Mouse (Mus musculus) forebrain, embryonic 14.5 days (tissue): ENCODE measurements around the gene Kank2. TPM values are rescaled to one million over a fixed set of nuclear protein-coding genes. Genes with fewer than 3 reads are reported as not detected.

Experiments
- ATAC-seq: fragments of 200-750 bp; cut with Nextera tagmentation; 2 replicates; pipeline ENCODE4 v1.8.0; 2017; ENCODE audit warnings: mild to moderate bottlenecking, moderate library complexity
- DNase-seq: peaks from one replicate; pipeline ENCODE4 v3.0.0-alpha.2; 2015; ENCODE audit warnings: low spot score
- H3K27ac ChIP-seq: fragments of 300-500 bp; sonication (generic); 2 replicates; pipeline ENCODE4 v1.5.1; 2014; ENCODE audit warnings: low read depth, mild to moderate bottlenecking, control low read depth, low read length, moderate library complexity
- H3K27me3 ChIP-seq: fragments of 300-500 bp; sonication (generic); replicated peaks from 2 replicates; pipeline ENCODE4 v1.6.1; 2014; ENCODE audit warnings: low read length, control low read depth, mixed read lengths; ENCODE audit not compliant: control insufficient read depth, insufficient read depth
- H3K36me3 ChIP-seq: fragments of 300-500 bp; sonication (generic); 2 replicates; pipeline ENCODE4 v1.6.1; 2014; ENCODE audit warnings: low read length, control low read depth; ENCODE audit not compliant: control insufficient read depth, insufficient read depth
- H3K4me1 ChIP-seq: fragments of 300-500 bp; sonication (generic); 2 replicates; pipeline ENCODE4 v1.6.1; 2014; ENCODE audit warnings: antibody characterized with exemption, low read length, control low read depth; ENCODE audit not compliant: control insufficient read depth, insufficient read depth
- H3K4me2 ChIP-seq: fragments of 300-500 bp; sonication (generic); 2 replicates; pipeline ENCODE4 v1.6.1; 2014; ENCODE audit warnings: mild to moderate bottlenecking, control low read depth, low read length
- H3K4me3 ChIP-seq: fragments of 300-500 bp; sonication (generic); 2 replicates; pipeline ENCODE4 v1.5.1; 2014; ENCODE audit warnings: low read depth, low read length, control low read depth
- H3K9ac ChIP-seq: fragments of 300-500 bp; sonication (generic); 2 replicates; pipeline ENCODE4 v1.6.1; 2014; ENCODE audit warnings: mild to moderate bottlenecking, low read length, control low read depth, moderate library complexity
- H3K9me3 ChIP-seq: fragments of 300-500 bp; sonication (generic); replicated peaks from 2 replicates; pipeline ENCODE4 v1.6.1; 2016; ENCODE audit warnings: low read length, control low read depth, mixed read lengths; ENCODE audit not compliant: control insufficient read depth
- WGBS: fragments of 180-500 bp; shearing (Covaris S2); extraction: QIAGEN DNeasy Blood & Tissue Kit; methylation state at CpG from one replicate; pipeline ENCODE4 v1.1.7; 2014; 5-methylcytosine and 5-hydroxymethylcytosine counted together
- polyA plus RNA-seq: library from polyadenylated mRNA; unstranded; fragments of >200 nt; fragmentation: Nextera tagmentation; extraction: Ambion mirVana; gene quantifications from 2 replicates; pipeline ENCODE4 v1.2.1, GENCODE M21; 2014

Kank2 gene
- polyA plus RNA-seq, 1 experiment from 2014 or later: 0.99 TPM

DNA sequence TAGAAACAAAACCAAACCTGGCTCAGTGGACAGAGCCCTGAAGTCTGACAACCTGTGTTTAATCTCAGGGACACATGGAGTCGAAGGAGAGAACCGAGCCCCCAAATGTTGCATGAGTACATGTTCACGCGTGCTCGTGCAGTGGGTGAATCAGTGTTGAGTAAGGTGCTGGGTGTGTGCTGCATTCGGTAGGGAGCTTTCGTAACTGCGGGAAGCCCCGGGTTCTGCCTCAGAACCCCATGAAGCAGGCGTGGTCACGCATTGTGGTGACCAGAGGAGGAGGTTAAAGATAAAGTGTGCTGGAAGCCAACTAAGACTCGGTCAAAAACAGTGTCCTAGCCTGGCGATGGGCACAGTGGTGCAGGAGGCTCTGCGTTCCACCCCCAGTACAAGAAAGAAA is 58.1 kb downstream of the Kank2 start:
- no peaks in the 10 kb centered on the region for H3K27me3 ChIP-seq
- H3K9me3 ChIP-seq: no peaks in the 10 kb centered on the region
- no peak overlapping the region for H3K4me2 ChIP-seq
- 95% methylated on average over 14 of the region's 14 CpGs for WGBS
- DNase-seq: no peak
- no peak overlapping the region for H3K27ac ChIP-seq
- ATAC-seq: no peak
- no peak overlapping the region for H3K4me3 ChIP-seq
- H3K36me3 ChIP-seq: peaks cover 90% of the 10 kb centered on the region
- no peaks in the 10 kb centered on the region for H3K4me1 ChIP-seq
- no peak overlapping the region for H3K9ac ChIP-seq

DNA sequence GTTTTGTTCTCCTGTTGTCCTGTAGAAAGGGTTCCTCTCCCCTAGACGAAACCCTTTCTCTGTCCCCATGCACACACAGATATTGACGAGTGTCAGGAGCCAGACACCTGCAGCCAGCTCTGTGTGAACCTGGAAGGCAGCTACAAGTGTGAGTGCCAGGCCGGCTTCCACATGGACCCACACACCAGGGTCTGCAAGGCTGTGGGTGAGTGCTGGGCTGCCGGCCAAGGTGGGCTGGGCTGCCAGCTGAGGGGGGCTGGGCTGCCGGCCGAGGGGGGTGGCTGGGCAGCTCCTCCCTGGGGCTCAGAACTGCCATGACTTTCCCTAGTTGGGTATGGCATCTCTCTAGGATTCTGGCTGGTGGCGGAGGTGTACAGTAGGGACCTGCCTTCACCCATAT is 59.8 kb downstream of the Kank2 start:
- H3K27ac ChIP-seq: no peak overlapping the region
- no peak for ATAC-seq
- no peaks in the 10 kb centered on the region for H3K27me3 ChIP-seq
- H3K9ac ChIP-seq: no peak overlapping the region
- H3K9me3 ChIP-seq: no peaks in the 10 kb centered on the region
- peaks cover 89% of the 10 kb centered on the region for H3K36me3 ChIP-seq
- no peaks in the 10 kb centered on the region for H3K4me1 ChIP-seq
- no peak overlapping the region for H3K4me3 ChIP-seq
- WGBS: 69% methylated on average over 7 of the region's 7 CpGs
- no peak for DNase-seq
- H3K4me2 ChIP-seq: no peak overlapping the region

GRCm38 (mm10) chr9:21737188-21737587 is 61.4 kb downstream of the Kank2 start:
- no peak overlapping the region for H3K9ac ChIP-seq
- ATAC-seq (no peak), DNase-seq (no peak)
- no peak overlapping the region for H3K27ac ChIP-seq
- no peak overlapping the region for H3K4me2 ChIP-seq
- H3K4me3 ChIP-seq: no peak overlapping the region
- WGBS: 98% methylated on average over 10 of the region's 10 CpGs
- no peaks in the 10 kb centered on the region for H3K27me3 ChIP-seq
- no peaks in the 10 kb centered on the region for H3K9me3 ChIP-seq
- H3K36me3 ChIP-seq: peaks cover 93% of the 10 kb centered on the region
- H3K4me1 ChIP-seq: no peaks in the 10 kb centered on the region

DNA sequence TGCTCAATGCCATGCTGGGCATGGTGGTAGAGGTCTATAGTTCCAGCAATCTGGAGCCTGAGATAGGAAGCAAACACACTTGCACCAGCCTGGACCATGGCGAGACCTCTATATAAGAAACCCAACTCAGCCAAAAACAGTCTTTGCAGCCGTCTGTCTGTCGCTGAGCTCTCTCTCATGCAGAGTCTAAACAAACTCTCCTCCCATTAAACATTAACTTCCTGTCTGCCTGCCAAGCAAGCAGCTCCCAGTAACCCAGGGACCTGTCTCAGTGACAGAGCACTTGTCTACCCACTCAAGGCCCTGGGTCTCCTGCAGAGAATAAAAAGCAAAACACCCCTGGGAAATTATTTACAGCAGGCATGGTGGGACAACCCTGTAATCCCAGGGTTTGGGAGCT is 62.0 kb downstream of the Kank2 start:
- Histone ChIP-seq H3K4me2 (no peak overlapping the region), H3K9me3 (no peaks in the 10 kb centered on the region), H3K4me1 (no peaks in the 10 kb centered on the region), H3K36me3 (peaks cover 88% of the 10 kb centered on the region), H3K27me3 (no peaks in the 10 kb centered on the region), H3K27ac (no peak overlapping the region), H3K9ac (no peak overlapping the region), H3K4me3 (no peak overlapping the region)
- ATAC-seq (no peak), DNase-seq (no peak)
- 90% methylated on average over 3 of the region's 3 CpGs for WGBS

DNA sequence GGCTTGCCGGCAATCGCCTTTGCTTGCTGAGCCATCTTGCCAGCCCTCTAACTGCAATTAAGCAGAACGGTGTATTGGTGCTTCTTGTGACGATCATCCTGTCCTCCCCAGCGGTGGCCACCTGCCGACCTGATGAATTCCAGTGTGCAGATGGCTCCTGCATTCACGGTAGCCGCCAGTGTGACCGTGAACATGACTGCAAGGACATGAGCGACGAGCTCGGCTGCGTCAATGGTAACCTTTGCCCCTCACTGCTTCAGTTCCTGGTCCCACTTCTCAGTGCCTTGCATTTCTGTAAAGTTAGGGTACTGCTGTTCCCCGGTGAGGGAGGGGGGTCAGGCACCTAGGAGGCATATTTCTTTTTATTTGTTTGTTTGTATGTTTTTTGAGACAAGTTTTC is 63.4 kb downstream of the Kank2 start:
- H3K36me3 ChIP-seq: peaks cover 79% of the 10 kb centered on the region
- H3K4me3 ChIP-seq: no peak overlapping the region
- H3K9ac ChIP-seq: no peak overlapping the region
- ATAC-seq: no peak
- no peaks in the 10 kb centered on the region for H3K4me1 ChIP-seq
- DNase-seq: no peak
- H3K9me3 ChIP-seq: no peaks in the 10 kb centered on the region
- 92% methylated on average over 14 of the region's 14 CpGs for WGBS
- no peak overlapping the region for H3K27ac ChIP-seq
- H3K27me3 ChIP-seq: no peaks in the 10 kb centered on the region
- no peak overlapping the region for H3K4me2 ChIP-seq

DNA sequence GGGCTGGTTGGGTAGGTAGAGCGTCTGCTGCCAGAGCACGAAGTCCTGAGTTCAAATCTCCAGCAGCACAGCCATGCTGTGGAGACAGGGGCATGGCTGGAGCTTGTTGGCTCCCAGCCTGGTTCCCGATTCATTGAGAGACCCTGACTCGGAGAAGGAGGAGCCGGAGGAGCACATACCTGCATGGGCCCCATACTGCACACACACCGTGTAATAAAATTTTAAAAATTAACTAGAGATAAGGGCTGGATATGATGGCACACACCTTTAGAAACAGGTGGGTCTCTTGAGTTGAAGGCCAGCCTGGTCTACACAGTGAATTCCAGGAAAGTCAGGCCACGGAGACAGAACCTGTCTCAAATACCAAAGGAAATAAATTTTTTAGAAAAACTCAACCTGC is 64.6 kb downstream of the Kank2 start:
- H3K9ac ChIP-seq: no peak overlapping the region
- H3K36me3 ChIP-seq: peaks cover 73% of the 10 kb centered on the region
- WGBS: 94% methylated on average over 7 of the region's 7 CpGs
- no peak for DNase-seq
- H3K4me2 ChIP-seq: no peak overlapping the region
- no peaks in the 10 kb centered on the region for H3K4me1 ChIP-seq
- H3K4me3 ChIP-seq: no peak overlapping the region
- H3K9me3 ChIP-seq: no peaks in the 10 kb centered on the region
- H3K27me3 ChIP-seq: no peaks in the 10 kb centered on the region
- no peak overlapping the region for H3K27ac ChIP-seq
- no peak for ATAC-seq

DNA sequence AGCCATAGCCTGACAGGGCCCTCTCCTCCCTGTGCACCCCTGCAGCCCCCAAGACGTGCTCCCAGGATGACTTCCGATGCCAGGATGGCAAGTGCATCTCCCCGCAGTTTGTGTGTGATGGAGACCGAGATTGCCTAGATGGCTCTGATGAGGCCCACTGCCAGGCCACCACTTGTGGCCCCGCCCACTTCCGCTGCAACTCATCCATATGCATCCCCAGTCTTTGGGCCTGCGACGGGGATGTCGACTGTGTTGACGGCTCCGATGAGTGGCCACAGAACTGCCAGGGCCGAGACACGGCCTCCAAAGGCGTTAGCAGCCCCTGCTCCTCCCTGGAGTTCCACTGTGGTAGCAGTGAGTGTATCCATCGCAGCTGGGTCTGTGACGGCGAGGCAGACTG is 65.1 kb downstream of the Kank2 start:
- Histone ChIP-seq H3K36me3 (peaks cover 68% of the 10 kb centered on the region), H3K9me3 (no peaks in the 10 kb centered on the region)
- 83% methylated on average over 17 of the region's 17 CpGs for WGBS

DNA sequence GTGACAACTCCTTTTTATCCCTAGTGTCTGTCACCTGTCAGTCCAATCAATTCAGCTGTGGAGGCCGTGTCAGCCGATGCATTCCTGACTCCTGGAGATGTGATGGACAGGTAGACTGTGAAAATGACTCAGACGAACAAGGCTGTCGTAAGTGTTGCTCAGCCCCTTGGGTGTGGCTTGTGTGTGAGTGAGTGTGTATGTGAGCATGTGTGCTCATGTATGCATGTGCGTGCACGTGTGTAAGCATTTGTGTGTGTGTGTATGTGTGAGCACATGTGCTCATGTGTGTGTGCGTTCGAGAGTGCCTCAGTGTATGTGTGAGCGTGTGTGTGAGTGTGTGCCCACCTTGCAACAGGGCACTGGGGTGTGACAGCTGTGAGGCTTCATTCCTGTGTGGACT is 66.3 kb downstream of the Kank2 start:
- H3K27me3 ChIP-seq: no peaks in the 10 kb centered on the region
- no peak overlapping the region for H3K9ac ChIP-seq
- no peak overlapping the region for H3K4me3 ChIP-seq
- no peak overlapping the region for H3K27ac ChIP-seq
- H3K4me1 ChIP-seq: no peaks in the 10 kb centered on the region
- no peak overlapping the region for H3K4me2 ChIP-seq
- ATAC-seq: no peak
- H3K36me3 ChIP-seq: peaks cover 56% of the 10 kb centered on the region
- H3K9me3 ChIP-seq: no peaks in the 10 kb centered on the region
- WGBS: 94% methylated on average over 9 of the region's 9 CpGs
- DNase-seq: no peak

More for the DNA sequence above, 65.1 kb downstream of the Kank2 start:
- no peak; the same call in 1 of the 2 replicates for ATAC-seq
- Histone ChIP-seq H3K27me3 (no peaks in the 10 kb centered on the region), H3K4me2 (no peak overlapping the region), H3K4me1 (no peaks in the 10 kb centered on the region), H3K27ac (no peak overlapping the region), H3K9ac (no peak overlapping the region), H3K4me3 (no peak overlapping the region)
- no peak for DNase-seq

- Histone ChIP-seq H3K4me2 (no peak overlapping the region), H3K36me3 (peaks cover 31% of the 10 kb centered on the region), H3K9me3 (no peaks in the 10 kb centered on the region), H3K9ac (no peak overlapping the region), H3K27ac (no peak overlapping the region), H3K4me1 (peaks cover 15% of the 10 kb centered on the region), H3K4me3 (no peak overlapping the region), H3K27me3 (no peaks in the 10 kb centered on the region)
- DNase-seq (no peak), ATAC-seq (no peak)
- 92% methylated on average over 7 of the region's 7 CpGs for WGBS
These were observed 69.3 kb downstream of the Kank2 start for GRCm38 (mm10) chr9:21729264-21729663.
